Mouse (Mus musculus): ENCODE measurements at regions not wholly inside any gene's neighbourhood (a gene's known extent, or its start where the extent isn't known, plus 50 kb on each side); places are given as distances from the start of the nearest gene placed in this dataset.

- H3K4me1 ChIP-seq (ENCODE audit: control insufficient read depth, insufficient read depth): peaks cover 4% of the 10 kb centered on the region; the same call in 1 of the 2 replicates
- H3K27me3 ChIP-seq (ENCODE audit: control insufficient read depth, insufficient read depth, low read length): no peaks in the 10 kb centered on the region
- H3K36me3 ChIP-seq (replicated peaks; ENCODE audit: control insufficient read depth, insufficient read depth, low read length): no peaks in the 10 kb centered on the region
- ATAC-seq (ENCODE audit: insufficient read depth, low read depth) (peak; percentile 83), DNase-seq (ENCODE audit: low spot score) (peak; percentile 59)
- no peaks in the 10 kb centered on the region for H3K9me3 ChIP-seq (replicated peaks; ENCODE audit: control insufficient read depth, low read length)
- peak overlapping the region; percentile 40 for H3K4me2 ChIP-seq (ENCODE audit: low read depth, low read length)
- WGBS: 12% methylated on average over 8 of the region's 8 CpGs
- H3K27ac ChIP-seq (ENCODE audit: low read depth): peak overlapping the region; percentile 12
- H3K9ac ChIP-seq (replicated peaks; ENCODE audit: low read depth, low read length): no peak overlapping the region
- H3K4me3 ChIP-seq (ENCODE audit: low read depth, low read length): no peak overlapping the region
- no peak for TF ChIP-seq CTCF (IDR thresholded peaks at IDR 0.05; ENCODE audit: low read depth)
- TF ChIP-seq EP300 (IDR thresholded peaks at IDR 0.05; ENCODE audit: low read depth): no peak
Measured at GRCm38 (mm10) chr8:56883449-56883848, 332.6 kb downstream of the Fbxo8 start.

GRCm38 (mm10) chr8:56884195-56884594 lies 333.3 kb downstream of the Fbxo8 start:
- DNase-seq (ENCODE audit: low spot score): peak; percentile 89
- WGBS: 3% methylated on average over 1 of the region's 1 CpGs
- Histone ChIP-seq H3K27ac (ENCODE audit: low read depth) (peak overlapping the region; percentile 12; the same call in 1 of the 2 replicates), H3K4me2 (ENCODE audit: low read depth, low read length) (peak overlapping the region; percentile 40), H3K36me3 (replicated peaks; ENCODE audit: control insufficient read depth, insufficient read depth, low read length) (no peaks in the 10 kb centered on the region), H3K4me3 (ENCODE audit: low read depth, low read length) (no peak overlapping the region), H3K9ac (replicated peaks; ENCODE audit: low read depth, low read length) (no peak overlapping the region), H3K9me3 (replicated peaks; ENCODE audit: control insufficient read depth, low read length) (no peaks in the 10 kb centered on the region), H3K4me1 (ENCODE audit: control insufficient read depth, insufficient read depth) (peaks cover 4% of the 10 kb centered on the region; the same call in 1 of the 2 replicates), H3K27me3 (ENCODE audit: control insufficient read depth, insufficient read depth, low read length) (no peaks in the 10 kb centered on the region)
- ATAC-seq (ENCODE audit: insufficient read depth, low read depth): peak; percentile 73; the same call in 1 of the 2 replicates
- TF ChIP-seq CTCF (IDR thresholded peaks at IDR 0.05; ENCODE audit: low read depth) (peak; percentile 69), EP300 (IDR thresholded peaks at IDR 0.05; ENCODE audit: low read depth) (no peak)

DNA sequence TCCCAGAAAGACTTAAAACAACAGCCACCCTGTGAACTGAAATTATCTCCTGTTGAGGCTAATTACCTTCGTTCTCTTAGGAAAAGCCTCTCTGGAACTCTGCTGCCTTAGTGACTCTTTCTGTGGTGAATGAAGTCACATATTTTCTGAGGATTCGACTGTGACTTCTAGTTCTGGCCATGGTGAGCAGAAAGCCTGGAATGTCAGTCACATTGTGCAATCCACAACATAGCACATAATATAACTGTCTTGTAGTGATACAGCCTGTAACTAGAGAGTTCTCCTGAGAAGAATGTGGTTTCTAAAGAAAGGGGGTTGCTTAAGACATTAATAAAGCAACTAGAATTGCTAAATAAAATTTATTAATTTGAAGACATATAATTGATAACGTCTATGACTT lies 342.7 kb downstream of the Fbxo8 start:
- Histone ChIP-seq H3K9me3 (replicated peaks; ENCODE audit: control insufficient read depth, low read length) (no peaks in the 10 kb centered on the region), H3K4me1 (ENCODE audit: control insufficient read depth, insufficient read depth) (peaks cover 4% of the 10 kb centered on the region; the same call in 1 of the 2 replicates), H3K9ac (replicated peaks; ENCODE audit: low read depth, low read length) (no peak overlapping the region), H3K4me2 (ENCODE audit: low read depth, low read length) (no peak overlapping the region), H3K4me3 (ENCODE audit: low read depth, low read length) (no peak overlapping the region), H3K27me3 (ENCODE audit: control insufficient read depth, insufficient read depth, low read length) (no peaks in the 10 kb centered on the region), H3K36me3 (replicated peaks; ENCODE audit: control insufficient read depth, insufficient read depth, low read length) (no peaks in the 10 kb centered on the region), H3K27ac (ENCODE audit: low read depth) (no peak overlapping the region; the same call in 1 of the 2 replicates)
- TF ChIP-seq EP300 (IDR thresholded peaks at IDR 0.05; ENCODE audit: low read depth) (no peak), CTCF (IDR thresholded peaks at IDR 0.05; ENCODE audit: low read depth) (no peak)
- WGBS: 27% methylated on average over 3 of the region's 3 CpGs
- no peak for ATAC-seq (ENCODE audit: insufficient read depth, low read depth)
- DNase-seq (ENCODE audit: low spot score): no peak

DNA sequence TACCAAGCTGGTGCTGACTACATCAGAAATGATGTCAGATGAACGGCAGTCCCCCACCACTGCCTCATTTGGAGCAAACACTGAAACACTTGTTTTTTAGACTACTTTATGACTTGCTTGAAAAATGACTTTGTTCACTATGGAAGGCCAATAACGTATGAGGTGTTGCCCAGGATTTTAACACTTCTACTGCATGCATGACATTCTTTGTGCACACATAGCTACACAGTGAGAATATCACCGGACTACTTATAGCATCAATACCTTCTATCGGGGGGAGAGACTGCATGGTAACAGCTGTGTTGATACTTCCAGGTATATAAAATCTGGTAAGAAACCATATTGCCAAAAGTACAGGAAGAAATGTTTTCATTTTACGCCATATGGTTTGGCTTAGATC lies 364.5 kb downstream of the Fbxo8 start:
- Histone ChIP-seq H3K27me3 (ENCODE audit: control insufficient read depth, insufficient read depth, low read length) (no peaks in the 10 kb centered on the region), H3K36me3 (replicated peaks; ENCODE audit: control insufficient read depth, insufficient read depth, low read length) (no peaks in the 10 kb centered on the region), H3K4me2 (ENCODE audit: low read depth, low read length) (no peak overlapping the region), H3K27ac (ENCODE audit: low read depth) (no peak overlapping the region), H3K9ac (replicated peaks; ENCODE audit: low read depth, low read length) (no peak overlapping the region), H3K4me3 (ENCODE audit: low read depth, low read length) (no peak overlapping the region), H3K4me1 (ENCODE audit: control insufficient read depth, insufficient read depth) (no peaks in the 10 kb centered on the region), H3K9me3 (replicated peaks; ENCODE audit: control insufficient read depth, low read length) (no peaks in the 10 kb centered on the region)
- no peak for TF ChIP-seq CTCF (IDR thresholded peaks at IDR 0.05; ENCODE audit: low read depth)
- no peak for TF ChIP-seq EP300 (IDR thresholded peaks at IDR 0.05; ENCODE audit: low read depth)
- no peak for DNase-seq (ENCODE audit: low spot score)
- no peak for ATAC-seq (ENCODE audit: insufficient read depth, low read depth)
- WGBS: 66% methylated on average over 5 of the region's 5 CpGs

DNA sequence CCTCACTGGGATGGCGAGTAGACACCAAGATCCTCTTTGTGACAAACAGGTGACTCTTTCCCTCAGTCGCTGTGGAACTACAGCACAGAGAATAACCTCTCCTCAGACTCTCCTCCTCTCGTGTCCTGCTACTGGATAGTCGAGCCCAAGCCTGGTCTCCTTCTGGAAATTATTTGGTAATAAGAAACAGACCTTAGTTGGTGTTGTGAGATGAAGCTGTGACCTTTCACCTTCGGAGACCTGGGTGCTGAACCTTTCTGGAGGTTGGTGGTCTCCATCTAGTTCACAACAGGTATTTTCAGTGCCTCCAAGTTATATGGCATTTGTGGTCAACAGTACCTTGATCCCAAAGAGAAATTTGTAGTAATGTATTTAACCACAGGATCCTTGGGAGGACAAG lies 365.1 kb downstream of the Fbxo8 start:
- no peaks in the 10 kb centered on the region for H3K36me3 ChIP-seq (replicated peaks; ENCODE audit: control insufficient read depth, insufficient read depth, low read length)
- H3K9ac ChIP-seq (replicated peaks; ENCODE audit: low read depth, low read length): no peak overlapping the region
- no peaks in the 10 kb centered on the region for H3K4me1 ChIP-seq (ENCODE audit: control insufficient read depth, insufficient read depth)
- no peak for TF ChIP-seq EP300 (IDR thresholded peaks at IDR 0.05; ENCODE audit: low read depth)
- no peak for TF ChIP-seq CTCF (IDR thresholded peaks at IDR 0.05; ENCODE audit: low read depth)
- H3K4me2 ChIP-seq (ENCODE audit: low read depth, low read length): no peak overlapping the region
- no peak overlapping the region for H3K27ac ChIP-seq (ENCODE audit: low read depth)
- H3K4me3 ChIP-seq (ENCODE audit: low read depth, low read length): no peak overlapping the region
- WGBS: 82% methylated on average over 5 of the region's 5 CpGs
- no peaks in the 10 kb centered on the region for H3K9me3 ChIP-seq (replicated peaks; ENCODE audit: control insufficient read depth, low read length)
- no peaks in the 10 kb centered on the region for H3K27me3 ChIP-seq (ENCODE audit: control insufficient read depth, insufficient read depth, low read length)
- DNase-seq (ENCODE audit: low spot score) (no peak), ATAC-seq (ENCODE audit: insufficient read depth, low read depth) (no peak)

GRCm38 (mm10) chr8:56924724-56925123 lies 373.8 kb downstream of the Fbxo8 start:
- DNase-seq (ENCODE audit: low spot score) (peak; percentile 12), ATAC-seq (ENCODE audit: insufficient read depth, low read depth) (no peak)
- 0 out of 2 replicates have a peak overlapping the region, but pooled peaks have one; percentile 2 for H3K27ac ChIP-seq (ENCODE audit: low read depth)

More at GRCm38 (mm10) chr8:56924724-56925123, 373.8 kb downstream of the Fbxo8 start:
- WGBS: 3% methylated on average over 1 of the region's 1 CpGs
- Histone ChIP-seq H3K9ac (replicated peaks; ENCODE audit: low read depth, low read length) (no peak overlapping the region), H3K9me3 (replicated peaks; ENCODE audit: control insufficient read depth, low read length) (no peaks in the 10 kb centered on the region), H3K4me3 (ENCODE audit: low read depth, low read length) (no peak overlapping the region), H3K36me3 (replicated peaks; ENCODE audit: control insufficient read depth, insufficient read depth, low read length) (no peaks in the 10 kb centered on the region), H3K27me3 (ENCODE audit: control insufficient read depth, insufficient read depth, low read length) (no peaks in the 10 kb centered on the region), H3K4me1 (ENCODE audit: control insufficient read depth, insufficient read depth) (0 out of 2 replicates have a peak, but pooled peaks cover 3% of the 10 kb centered on the region), H3K4me2 (ENCODE audit: low read depth, low read length) (no peak overlapping the region)
- TF ChIP-seq EP300 (IDR thresholded peaks at IDR 0.05; ENCODE audit: low read depth) (no peak), CTCF (IDR thresholded peaks at IDR 0.05; ENCODE audit: low read depth) (no peak)

Measured in heart, postnatal 0 days (tissue).